Mouse (Mus musculus): ENCODE data around the gene Emg1.
A peak's percentile ranks its signal among the peaks of the same experiment; 100 is the strongest.

Emg1 gene

DNA sequence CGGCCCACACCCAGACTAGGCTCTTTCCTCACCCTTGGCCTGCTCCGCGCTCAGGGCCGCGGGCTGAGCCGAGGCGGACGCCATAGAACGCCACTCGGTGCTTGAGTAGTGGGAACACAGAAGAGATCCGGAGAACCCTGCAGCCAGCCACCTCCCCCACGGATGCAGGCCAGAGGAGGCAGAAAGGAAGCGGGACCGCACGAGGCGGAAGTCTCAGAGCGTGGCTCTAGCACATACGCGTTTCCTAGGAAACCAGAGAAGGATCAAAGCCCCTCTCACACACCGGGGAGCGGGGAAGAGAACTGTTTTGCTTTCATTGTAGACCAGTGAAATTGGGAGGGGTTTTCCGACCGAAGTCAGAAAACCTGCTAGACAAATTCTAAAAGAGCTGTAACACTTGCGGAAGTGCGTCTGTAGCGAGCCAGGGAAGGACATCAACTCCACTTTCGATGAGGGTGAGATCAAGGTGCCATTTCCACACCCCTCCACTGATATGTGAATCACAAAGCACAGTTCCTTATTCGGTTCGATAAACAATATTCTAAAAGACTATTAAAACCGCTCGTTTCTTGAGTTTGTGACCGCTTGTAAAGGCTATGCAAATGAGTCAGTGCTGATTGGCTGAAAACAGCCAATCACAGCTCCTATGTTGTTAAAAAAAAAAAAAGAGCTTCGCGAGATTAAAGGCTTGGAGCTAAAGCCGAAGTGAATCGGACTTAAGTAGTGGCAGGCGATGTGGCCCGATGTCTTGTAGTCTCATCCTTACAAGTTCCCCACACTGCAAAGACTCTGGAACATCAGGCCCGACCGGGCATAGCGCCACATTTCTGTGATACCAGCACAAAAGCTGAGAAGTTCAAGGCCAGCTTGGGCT, 29.1 kb upstream of the Emg1 start, which contains the start of gene Grcc10:
TSS of gene Grcc10 (minus strand) at position 487 of the 874 bp plus-strand sequence.
- DNase-seq (ENCODE audit: low read depth in 2 of 2, low spot score in 2 of 2): peak; percentile 88 to 93

DNA sequence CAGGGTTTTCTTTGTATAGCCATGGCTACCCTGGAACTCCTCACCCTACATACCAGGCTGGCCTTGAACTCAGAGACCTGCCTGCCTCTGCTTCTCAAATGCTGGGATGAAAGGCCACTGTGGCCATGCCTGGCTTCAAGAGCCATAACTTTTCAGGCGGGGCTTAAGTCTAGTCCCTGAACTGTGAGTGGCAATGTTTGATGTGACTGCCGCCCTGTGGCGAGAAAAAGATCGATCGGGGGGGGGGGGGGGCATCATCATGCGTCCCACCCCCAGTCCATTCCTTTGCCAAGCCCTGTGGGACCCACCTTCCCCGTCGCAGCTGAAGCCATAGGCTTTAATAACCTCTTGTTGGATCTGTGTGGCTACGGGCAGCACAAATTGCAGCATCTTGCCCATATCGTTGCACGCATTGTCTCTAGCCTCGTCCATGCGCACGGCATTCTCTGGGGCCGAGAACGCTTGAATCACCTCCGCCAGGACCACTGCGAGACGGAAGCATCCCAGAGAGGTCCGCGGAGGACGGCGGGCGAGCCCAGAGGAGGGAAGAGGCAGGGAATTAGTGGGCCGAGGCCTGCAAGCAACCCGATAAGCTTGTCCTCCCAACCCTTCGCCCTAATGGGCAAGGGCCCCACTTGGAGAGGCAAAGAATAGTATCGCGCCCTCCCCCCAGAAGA, 28.4 kb upstream of the Emg1 start:
- DNase-seq (ENCODE audit: low read depth in 2 of 2, low spot score in 2 of 2): peak in 1 of 2 experiments; percentile 57

DNA sequence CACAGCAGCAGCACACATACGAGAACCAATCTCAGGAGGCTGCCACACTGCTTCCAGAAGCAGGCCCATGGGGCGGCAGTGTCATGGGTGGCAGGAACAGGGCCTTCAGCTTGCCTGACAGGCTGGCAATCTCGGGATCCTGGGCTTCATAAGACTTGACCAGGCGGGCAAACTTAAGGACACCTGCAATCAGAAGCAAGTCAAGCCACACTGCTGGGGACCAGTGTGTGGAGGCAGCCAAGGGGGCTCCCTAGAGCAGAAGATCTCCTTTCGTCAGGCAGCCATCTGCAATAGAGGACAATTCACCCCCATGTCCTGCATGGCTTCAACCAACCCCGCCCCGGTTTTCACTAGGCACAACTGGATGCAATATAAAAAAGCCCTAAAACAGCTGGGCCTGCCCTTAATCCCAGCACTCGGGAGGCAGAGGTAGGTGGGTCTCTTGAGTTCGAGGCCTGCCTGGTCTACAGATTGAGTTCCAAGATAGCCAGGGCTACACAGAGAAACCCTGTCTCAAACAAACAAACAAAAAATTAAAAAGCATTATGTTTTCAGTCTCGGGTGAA, 27.3 kb upstream of the Emg1 start:
- DNase-seq (ENCODE audit: low read depth in 2 of 2, low spot score in 2 of 2): no peak

DNA sequence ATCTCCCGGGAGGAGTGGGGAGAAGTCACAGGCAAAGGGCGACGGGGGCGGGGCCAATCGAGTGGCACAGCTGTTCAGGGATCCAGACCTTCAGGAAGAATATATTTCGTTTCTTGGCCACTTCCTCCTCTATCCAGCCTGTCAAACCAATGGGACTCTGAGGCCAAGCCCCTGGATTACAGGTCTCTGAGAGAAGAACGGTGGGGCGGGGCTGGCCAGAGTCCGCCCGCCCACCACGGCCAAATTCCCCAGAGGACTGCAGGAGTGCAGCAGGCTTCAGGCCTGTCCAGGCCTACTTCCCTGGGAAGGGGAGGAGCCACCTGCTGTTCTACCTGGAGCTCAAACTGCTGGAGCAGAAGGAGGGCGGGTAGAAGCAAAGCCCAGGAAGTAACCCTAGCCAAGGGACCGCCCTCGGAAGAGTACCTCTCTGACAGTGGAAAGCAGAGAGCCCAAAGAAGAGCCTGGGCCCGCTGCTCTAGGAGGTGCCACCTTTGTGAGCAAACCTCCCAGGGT, 26.6 kb upstream of the Emg1 start, which contains the start of gene Ptpn6:
TSS of gene Ptpn6 (minus strand) at position 204 of the 513 bp plus-strand sequence.
- no peak for DNase-seq (ENCODE audit: low read depth in 2 of 2, low spot score in 2 of 2)

DNA sequence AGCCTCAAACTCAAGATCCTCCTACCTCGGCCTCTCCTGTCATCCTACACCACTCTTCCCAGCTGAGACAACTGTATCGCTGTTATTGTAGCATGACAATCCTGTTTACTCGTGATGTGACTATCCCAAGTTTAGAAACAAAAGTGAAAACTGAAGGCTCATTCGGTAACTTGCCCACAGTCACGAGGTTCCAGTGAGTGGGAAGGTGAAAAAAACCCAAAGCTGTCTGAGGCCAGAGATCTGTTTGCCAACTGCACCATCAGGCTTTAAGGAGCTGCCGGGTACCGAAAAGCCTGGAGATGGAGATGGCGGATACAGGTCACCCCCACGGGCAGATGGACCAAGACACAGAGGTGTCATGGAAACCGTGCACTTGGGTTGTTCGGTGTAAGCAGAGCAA, 25.1 kb upstream of the Emg1 start:
- DNase-seq (ENCODE audit: low read depth in 2 of 2, low spot score in 2 of 2): no peak

DNA sequence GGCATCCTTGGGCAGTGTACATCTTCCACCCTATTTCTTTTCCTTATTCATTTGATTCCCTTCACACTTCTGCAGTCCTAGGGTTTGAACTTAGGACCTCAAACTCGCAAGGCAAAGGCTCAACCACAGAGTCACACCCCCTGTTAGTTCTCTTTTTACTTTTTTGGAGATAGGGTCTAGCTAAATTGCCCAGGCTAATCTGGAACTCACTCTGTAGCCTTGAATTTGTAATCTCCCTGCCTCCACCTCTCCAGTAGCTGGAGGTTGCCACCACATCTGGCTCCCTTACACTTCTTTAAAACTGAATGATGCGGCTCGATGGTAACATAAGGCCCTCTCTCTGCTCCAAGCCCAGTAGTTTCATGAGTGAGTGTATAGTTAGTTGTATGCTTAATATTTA, 22.4 kb upstream of the Emg1 start:
- DNase-seq (ENCODE audit: low read depth in 2 of 2, low spot score in 2 of 2): no peak

DNA sequence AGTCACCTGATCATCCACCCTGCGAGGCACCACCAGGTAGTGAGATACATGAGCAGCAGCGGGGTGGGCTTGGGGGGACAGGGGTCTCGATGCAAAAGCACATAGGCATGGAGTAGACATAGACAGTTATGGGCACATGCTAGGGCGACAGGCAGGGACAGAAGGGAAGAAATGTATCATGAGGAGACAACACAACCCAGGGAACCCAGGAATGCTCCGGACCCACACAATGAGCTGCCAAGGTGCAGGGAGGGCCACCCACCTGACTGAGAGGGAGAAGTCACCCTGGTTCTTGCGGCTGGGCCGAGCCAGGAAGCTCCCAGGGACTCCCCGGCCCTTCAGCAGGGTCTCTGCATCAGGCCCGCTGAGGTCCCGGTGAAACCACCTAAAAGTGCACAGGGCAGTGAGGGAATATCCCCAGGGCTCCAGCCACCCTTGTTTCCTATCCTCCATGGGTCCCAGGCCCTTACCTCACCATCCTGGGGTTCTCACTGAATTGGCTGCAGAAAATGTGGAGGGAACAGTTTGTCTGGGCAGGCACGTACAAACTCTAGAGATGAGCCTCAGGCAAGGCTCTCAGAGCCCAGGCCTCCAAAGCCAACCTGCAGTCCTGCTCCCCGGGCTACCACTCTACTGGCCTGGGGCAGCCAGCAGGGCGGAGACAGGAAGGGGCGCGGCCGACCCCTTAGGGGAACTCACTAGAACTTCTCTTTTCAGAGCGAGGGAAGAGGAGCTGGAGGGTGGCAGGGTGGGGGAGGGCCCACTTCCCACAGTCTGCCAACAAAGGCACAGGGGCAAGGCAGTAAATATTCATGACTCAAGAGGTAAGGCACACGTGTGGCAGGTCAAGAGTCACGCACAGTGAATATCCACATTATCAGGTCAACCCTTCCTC, 20.7 kb upstream of the Emg1 start:
- DNase-seq (ENCODE audit: low read depth in 2 of 2, low spot score in 2 of 2): peak; percentile 48 to 49

DNA sequence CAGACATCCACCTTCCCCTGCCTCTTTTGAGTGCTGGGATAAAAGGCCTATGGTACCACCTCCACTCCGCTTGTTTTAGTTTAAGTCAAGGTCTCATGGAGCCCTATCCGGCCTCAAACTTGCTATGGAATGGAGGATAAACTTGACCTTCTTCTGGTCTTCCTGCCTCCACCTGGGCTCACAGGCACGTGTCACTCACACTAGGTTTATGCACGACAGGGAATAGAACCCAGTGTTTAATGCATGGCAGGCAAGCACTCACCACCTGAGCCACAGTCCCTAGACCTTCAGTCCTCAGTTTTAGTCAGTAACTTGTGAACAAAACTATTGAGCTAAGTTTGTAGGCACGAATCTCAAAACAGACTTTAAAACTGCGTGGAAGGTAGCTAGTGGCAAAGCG, 19.1 kb upstream of the Emg1 start:
- no peak for DNase-seq (ENCODE audit: low read depth in 2 of 2, low spot score in 2 of 2)

DNA sequence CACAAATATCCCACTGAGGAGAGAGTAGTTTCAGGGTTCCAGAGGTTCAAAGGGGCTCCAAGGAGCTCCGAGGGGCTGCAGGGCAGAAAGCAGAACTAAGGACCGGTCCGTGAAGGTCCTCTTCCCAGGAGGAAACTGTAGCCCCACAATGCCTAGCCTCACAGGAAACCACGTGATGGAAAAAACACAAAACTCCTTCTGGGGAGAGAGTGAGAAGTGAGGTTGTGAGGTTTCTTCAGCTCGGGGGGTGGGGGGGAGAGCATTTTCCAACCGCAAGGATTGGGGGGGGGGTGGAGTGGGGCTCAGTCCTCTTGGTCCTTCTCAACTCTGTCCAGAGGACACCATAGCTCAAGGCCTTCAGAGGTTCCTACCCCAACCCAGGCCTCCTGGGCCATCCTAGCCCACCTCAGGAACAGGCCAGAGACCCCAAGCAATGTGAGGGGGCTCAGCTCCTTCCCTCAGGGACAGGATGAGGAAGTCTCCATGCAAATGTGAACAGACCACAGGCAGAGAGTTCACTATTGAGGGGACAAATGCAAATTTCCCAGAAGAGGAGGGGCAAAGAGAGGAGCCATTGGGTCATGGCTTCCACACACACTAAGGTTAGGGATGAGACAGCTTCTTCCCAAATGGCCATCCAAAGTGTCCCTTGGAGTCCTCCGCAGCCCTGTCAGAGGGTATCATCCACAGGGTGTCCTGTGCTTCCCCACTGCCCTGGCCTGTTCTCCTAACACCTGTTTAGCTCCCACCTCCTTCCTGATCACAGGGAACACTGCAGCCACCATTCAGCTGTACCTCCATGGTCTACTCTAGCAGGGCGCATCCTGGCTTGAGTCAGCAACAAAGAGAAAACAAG, 18.1 kb upstream of the Emg1 start:
- DNase-seq (ENCODE audit: low read depth in 2 of 2, low spot score in 2 of 2): no peak

DNA sequence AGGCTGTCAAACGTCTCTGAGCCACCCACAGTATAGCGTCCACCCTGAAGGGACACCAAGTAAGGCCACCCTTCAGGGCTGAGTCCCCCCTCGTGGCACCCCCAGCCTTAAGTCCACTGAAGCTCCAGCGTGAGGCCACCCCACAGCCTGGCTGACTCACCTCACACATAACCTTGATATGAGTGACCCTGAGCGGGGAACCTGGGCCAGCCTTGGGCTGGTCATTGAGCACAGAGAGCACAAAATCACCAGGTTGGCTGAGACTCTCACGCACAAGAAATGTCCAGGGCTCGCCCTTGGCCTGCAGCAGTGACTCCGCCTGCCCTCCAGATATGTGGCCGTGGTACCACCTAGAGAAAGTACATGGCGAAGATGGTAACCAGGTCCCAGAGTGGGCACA, 16.6 kb upstream of the Emg1 start:
- no peak for DNase-seq (ENCODE audit: low read depth in 2 of 2, low spot score in 2 of 2)

DNA sequence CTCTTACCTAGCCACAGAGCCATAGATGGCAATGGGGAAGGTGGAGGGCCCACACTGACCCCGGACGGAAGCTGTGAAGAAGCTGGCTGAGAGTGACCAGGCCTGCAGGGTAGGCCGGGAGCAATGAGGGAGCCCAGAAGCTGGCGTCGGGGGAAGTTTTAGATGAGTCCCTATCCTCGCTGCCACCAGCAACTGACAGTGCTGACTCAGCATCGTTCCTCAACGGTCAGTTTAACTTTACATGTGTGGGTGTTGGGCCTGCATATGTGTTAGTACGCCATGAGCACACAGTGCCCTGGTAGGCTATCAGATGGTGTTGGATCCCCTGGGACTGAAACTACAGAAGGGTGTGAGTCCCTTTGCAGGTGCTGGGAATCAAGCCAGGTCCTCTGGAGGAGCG, 12.5 kb upstream of the Emg1 start:
- DNase-seq (ENCODE audit: low read depth in 2 of 2, low spot score in 2 of 2): no peak

DNA sequence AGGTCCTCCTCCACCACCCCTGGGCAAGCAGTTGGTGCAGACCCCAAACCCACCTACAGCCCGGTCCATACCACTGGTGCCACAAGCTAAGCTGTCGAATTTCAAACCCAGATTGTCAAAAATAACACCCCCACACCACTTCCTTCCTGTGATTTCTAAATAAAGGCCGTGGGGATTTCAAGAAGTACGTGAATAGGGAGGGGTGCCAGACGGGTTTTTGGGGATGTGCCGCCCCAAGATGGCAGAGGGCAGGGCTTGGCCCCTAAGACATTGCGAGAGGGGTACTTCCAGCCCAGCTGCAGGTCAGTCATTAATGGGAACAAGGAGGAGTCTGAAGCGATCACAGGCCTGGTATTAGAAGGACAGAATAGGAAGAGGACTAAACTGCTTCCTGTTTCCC, 11.6 kb upstream of the Emg1 start:
- DNase-seq (ENCODE audit: low read depth in 2 of 2, low spot score in 2 of 2): no peak

DNA sequence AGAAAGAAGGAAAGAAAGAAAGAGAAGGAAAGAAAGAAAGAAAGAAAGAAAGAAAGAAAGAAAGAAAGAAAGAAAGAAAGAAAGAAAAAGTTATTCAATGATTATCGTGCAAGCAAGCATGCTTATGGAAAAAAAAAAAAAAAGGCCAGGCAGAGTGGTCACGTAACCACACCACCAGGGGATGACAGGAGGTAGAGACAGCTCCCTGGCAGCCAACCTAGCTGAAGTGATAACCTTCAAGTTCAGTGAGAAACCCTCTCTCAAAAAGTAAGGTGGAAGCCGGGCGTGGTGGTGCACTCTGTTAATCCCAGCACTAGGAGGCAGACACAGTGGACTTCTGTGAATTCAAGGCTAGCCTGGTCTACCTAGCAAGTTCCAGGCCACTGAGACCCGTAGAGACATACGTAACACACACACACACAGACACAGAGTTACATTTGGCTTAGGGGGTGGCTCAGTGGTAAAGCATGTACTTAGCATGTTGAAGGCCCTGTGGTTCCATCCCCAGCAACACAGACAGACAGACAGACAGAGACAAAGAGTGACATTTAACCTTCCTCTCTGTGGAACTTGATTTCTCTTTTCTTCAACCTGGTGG, 11.0 kb upstream of the Emg1 start:
- DNase-seq (ENCODE audit: low read depth in 2 of 2, low spot score in 2 of 2): no peak

DNA sequence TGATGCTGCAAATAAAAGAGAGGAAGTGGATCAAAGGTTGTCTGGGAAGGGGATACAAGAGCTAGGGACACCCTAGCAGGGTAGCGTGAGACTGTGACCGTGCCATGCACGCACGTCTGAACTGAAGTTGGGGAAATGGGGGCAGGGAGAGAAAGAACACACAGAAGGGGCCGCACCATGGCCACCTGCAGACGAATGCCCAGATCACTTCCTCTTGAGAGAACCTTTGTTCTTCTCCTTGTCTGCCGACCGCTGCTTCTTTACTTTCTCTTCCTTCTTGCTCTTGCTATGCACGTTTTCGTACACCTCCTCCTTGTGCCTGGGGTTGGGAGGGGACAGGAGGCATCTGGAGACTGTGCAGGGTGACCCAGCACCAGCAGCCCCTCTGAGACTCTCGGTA, 8.9 kb upstream of the Emg1 start:
- no peak for DNase-seq (ENCODE audit: low read depth in 2 of 2, low spot score in 2 of 2)

DNA sequence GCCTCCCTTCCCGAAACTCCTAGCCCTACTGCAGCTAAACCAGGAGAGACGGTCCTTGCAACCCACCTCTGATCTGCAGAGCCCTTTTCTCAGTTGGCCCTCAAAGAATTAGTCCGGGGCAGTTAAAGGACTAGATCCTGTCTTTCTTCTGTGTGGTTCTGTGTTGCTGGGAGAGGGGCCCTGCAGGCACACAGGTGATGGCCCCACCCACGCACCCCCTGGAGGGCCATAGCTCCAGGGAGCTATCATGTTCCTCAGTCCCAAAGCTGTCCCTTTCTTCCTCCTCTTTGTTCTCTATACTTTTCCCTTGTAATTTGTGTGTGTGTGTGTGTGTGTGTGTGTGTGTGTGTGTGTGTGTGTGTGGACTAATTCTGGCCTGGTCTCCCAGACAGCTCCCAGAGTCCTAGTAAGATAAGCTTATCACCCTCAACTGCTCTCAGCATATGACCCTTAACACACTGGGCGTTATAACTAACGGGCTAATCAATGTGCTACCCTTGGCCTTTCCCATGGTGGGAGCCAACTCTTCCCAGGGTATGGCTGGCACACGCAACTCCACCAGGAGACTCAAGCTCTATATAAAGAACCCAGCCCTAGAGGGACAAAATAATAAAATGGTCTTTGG, 7.5 kb upstream of the Emg1 start:
- DNase-seq (ENCODE audit: low read depth in 2 of 2, low spot score in 2 of 2): no peak

DNA sequence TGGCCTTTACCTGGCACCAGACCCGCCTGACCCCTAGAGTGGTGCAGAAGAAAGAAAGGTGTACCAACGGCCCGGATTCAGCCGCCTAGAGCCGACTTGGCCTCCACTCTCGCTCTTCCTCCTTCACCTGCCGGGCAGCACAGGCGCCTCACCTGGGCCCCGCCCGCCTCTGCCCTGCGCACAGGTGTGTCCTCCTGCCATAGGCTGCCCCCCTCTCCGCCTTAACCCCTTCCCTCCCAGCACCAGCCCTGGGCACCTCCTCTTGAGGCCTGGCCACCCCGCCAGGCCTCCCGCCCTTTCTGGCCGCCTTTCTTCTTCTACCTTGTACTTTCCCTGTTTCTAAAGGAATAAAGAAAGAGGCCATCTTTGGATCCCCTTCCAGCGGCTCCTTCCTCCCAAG, 6.7 kb upstream of the Emg1 start:
- no peak for DNase-seq (ENCODE audit: low read depth in 2 of 2, low spot score in 2 of 2)

DNA sequence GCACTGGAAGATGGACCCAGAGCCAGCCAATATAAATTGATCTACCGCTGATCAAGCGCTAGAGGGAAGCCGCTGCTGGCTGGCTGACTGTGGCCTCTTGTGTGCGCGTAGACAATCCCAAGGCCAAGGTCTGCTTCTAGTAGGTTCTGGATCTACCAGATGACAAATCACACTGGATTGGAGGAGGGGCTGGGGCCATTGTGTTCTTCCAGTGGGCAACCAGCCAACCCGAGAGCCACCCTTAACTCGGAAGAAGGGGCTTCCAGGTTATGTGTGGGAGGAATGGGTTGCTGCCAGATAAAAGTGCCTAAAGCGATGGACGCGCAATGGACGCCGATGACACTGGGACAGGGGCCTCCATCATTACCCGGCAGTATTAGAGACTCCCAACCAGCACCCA, 6.0 kb upstream of the Emg1 start:
- no peak for DNase-seq (ENCODE audit: low read depth in 2 of 2, low spot score in 2 of 2)

DNA sequence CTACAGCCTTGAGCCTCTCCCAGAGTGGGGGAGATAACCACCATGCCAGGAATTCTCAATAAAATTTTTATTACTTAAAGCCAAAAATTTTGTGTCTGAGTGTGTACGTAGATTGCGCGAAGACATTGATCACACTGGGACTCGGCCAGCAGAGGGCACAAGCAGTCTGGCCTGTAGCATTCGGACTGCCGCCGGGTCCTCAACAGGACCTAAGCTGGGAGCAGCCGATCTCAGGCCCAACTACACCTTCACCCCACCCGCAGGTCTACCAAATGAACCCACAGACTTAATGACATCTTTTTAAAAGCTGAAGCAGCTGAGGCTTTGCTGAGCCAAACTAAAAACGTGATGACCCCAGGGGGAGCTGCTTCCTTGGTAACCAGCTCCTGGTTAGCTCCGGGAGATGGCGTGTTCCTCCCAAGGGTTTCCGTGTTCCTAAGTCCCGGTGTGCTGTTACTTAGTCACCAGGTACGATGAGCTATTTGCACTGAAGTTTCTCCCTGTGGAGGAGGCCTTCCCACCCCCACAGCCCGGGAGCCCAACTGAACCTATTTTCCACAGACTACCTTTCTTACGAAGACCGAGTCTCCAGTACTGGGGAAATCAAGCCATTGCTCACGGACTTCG, 5.0 kb upstream of the Emg1 start:
- no peak for DNase-seq (ENCODE audit: low read depth in 2 of 2, low spot score in 2 of 2)

DNA sequence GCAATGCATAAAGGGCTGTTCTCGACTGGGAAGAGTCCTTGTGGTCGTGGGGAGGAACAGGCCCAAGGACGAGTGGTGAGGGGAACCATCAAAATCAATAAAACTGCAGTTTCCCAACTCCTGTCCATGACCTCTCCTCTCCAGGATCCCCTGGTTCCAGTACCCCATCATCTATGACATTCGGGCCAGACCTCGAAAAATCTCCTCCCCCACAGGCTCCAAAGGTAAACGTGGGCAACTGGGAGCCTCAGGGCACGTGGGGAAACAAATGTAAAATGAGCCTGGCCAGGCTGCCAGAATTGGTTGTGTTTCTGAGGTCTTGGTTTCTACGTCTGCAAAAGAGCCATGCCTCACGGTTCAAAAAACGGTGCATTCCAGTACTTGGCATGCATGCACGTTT, 940 bp upstream of the Emg1 start:
- no peak for DNase-seq (ENCODE audit: low read depth in 2 of 2, low spot score in 2 of 2)
